Mouse (Mus musculus) adipose tissue, adult 10 weeks (tissue): Measurements from ENCODE around the gene E030030I06Rik. TPM values are rescaled to one million over a fixed set of nuclear protein-coding genes. Genes with fewer than 3 reads are reported as not detected.

Source experiments
- polyA plus RNA-seq: library from polyadenylated mRNA; stranded (reverse); fragments of 350-450 nt; fragmentation: Illumina TruSeq; extraction: RNeasy Lipid Tissue Mini Kit (QIAGEN cat#74804); gene quantifications from one replicate; pipeline ENCODE4 v1.2.3, GENCODE M21; 2014; ENCODE audit warnings: low read depth, low replicate concordance

The E030030I06Rik gene
- 8.1 TPM for polyA plus RNA-seq

DNA sequence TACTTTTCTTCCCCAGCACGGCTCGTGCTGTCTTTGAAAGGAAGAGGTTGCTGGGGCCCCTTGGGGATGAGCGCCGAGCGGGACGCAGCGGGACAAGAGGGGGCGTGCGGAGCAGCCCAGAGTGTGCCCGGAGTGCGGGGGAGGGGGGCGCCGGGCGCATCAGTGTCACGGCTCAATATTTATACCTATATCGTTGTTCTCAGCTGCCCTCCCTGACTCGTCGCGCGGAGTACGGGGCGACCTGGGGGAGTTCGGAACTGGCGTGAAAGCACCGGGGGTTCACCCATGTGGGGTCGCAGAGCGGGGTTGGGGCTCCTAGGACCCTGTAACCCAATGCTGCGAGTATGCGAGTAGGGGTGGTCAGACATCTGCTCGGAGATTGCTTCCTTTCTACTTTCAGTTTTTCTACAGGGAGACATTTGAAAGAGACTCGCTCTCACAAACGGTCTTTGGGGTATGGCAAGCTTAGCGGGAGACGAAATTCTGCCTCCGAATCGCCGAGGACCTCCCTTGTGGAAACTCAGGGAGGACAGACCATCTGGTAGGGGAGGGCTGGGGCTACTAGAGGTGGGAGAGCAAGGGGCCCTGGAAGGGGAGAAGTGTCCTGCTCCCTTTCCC is at the start of gene E030030I06Rik:
TSS of gene E030030I06Rik (minus strand) at position 198 of the 618 bp plus-strand sequence.

DNA sequence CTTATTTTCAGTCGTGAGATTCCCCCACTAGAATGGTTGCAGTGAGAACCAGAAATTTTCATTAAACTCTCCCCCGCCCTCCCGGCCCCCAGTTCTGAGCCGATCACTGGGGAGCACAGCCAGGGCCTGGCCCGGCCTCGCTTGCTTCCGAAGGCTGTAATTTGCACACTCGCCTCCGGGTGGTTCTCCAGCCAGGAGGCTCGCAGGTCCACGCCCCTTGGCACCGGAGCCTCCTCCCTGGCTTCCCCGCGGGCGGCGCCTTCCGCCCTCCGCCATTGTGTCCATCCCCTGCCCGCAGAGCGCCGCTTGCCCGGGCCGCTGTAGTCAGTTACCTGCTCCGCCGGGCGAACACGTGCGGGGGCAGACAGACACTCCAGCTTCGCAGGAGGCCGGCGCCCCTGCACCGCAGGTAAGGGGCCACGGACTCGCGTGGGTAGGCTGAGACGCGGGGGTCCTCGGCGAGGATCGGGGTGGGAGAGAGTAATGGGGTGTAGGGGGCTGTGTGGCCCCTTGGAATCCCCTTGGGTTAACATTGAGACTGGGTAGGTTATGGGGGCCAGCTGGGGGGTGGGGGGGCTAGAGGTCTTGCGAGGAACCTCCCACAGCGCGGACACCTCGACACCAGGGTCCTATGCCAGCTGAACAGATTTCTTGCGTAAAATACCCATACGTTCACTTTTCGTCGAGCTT is 9.4 kb upstream of the E030030I06Rik start, which contains the start of the genes Raet1e and H60b:
TSS of gene Raet1e (plus strand) at position 260 of the 690 bp plus-strand sequence.
TSS of gene H60b (plus strand) at position 277 of the 690 bp plus-strand sequence.

DNA sequence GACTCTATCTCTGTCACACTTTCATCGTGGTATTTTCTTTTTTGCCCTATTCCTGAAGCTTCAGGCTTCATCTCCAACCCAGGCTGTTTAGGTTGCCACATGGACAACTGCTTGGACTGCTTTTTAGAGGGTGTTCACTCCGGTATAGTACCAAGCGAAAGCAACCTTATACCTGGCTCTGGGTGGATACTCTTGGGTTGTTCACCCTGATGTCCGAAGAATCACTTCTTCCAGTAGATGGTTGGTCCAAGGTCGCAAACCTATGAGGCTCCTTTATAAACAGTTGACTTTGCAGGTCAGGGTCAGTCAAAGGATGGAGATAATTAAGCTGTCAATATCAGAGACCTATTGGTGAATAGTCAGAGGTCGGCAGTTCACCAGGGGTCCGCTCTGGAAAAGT is 81.1 kb downstream of the E030030I06Rik start, which contains the start of gene 4930444G20Rik:
TSS of gene 4930444G20Rik (minus strand) at position 101 of the 400 bp plus-strand sequence.

Other genes with a start within 250 kb of the E030030I06Rik start
- gene 4930444G20Rik, start 81.2 kb downstream of the E030030I06Rik start, polyA plus RNA-seq = not detected
- 0.57 TPM for gene Raet1e, start 9.3 kb upstream of the E030030I06Rik start, polyA plus RNA-seq
- gene H60b, start 9.3 kb upstream of the E030030I06Rik start, polyA plus RNA-seq = 1.1 TPM
- gene Raet1d, start 211.3 kb upstream of the E030030I06Rik start, polyA plus RNA-seq = 0.82 TPM